Mouse (Mus musculus) midbrain, embryonic 12.5 days (tissue): ENCODE measurements around the gene Arfgef2. TPM values are rescaled to one million over a fixed set of nuclear protein-coding genes. Genes with fewer than 3 reads are reported as not detected.
"Not testable (repeated sequence)": the region's sequence is repeated elsewhere in the genome, so short reads cannot be mapped to it uniquely, and the experiment has no call there.

Experiments
- ATAC-seq: fragments of 200-750 bp; cut with Nextera tagmentation; 2 replicates; pipeline ENCODE4 v1.8.0; 2017; ENCODE audit warnings: low read depth, moderate TSS enrichment, moderate library complexity; ENCODE audit not compliant: low FRiP score
- H3K27ac ChIP-seq: fragments of 300-500 bp; sonication (generic); replicated peaks from 2 replicates; pipeline ENCODE4 v1.5.1; 2016; ENCODE audit warnings: mild to moderate bottlenecking
- H3K27me3 ChIP-seq: fragments of 300-500 bp; sonication (generic); 2 replicates; pipeline ENCODE4 v1.6.1; 2016; ENCODE audit warnings: mild to moderate bottlenecking
- H3K36me3 ChIP-seq: fragments of 300-500 bp; sonication (generic); 2 replicates; pipeline ENCODE4 v1.6.1; 2016
- H3K4me1 ChIP-seq: fragments of 300-500 bp; sonication (generic); 2 replicates; pipeline ENCODE4 v1.6.1; 2016
- H3K4me2 ChIP-seq: fragments of 300-500 bp; sonication (generic); replicated peaks from 2 replicates; pipeline ENCODE4 v1.6.1; 2016; ENCODE audit warnings: mild to moderate bottlenecking, moderate library complexity
- H3K4me3 ChIP-seq: fragments of 300-500 bp; sonication (generic); 2 replicates; pipeline ENCODE4 v1.5.1; 2016; ENCODE audit warnings: mild to moderate bottlenecking
- H3K9ac ChIP-seq: fragments of 300-500 bp; sonication (generic); replicated peaks from 2 replicates; pipeline ENCODE4 v1.6.1; 2016; ENCODE audit warnings: mild to moderate bottlenecking, moderate library complexity
- H3K9me3 ChIP-seq: fragments of 300-500 bp; sonication (generic); 2 replicates; pipeline ENCODE4 v1.6.1; 2016; ENCODE audit warnings: mild to moderate bottlenecking
- WGBS: fragments of 180-500 bp; shearing (Covaris S2); methylation state at CpG from one replicate; pipeline ENCODE4 v1.1.7; 2016; 5-methylcytosine and 5-hydroxymethylcytosine counted together
- polyA plus RNA-seq: library from polyadenylated mRNA; unstranded; fragments of >200 nt; fragmentation: Nextera tagmentation; extraction: Ambion mirVana; gene quantifications from 2 replicates; pipeline ENCODE4 v1.2.1, GENCODE M21; 2016

Arfgef2 gene
- polyA plus RNA-seq, 1 experiment from 2014 or later = 5.8 TPM

DNA sequence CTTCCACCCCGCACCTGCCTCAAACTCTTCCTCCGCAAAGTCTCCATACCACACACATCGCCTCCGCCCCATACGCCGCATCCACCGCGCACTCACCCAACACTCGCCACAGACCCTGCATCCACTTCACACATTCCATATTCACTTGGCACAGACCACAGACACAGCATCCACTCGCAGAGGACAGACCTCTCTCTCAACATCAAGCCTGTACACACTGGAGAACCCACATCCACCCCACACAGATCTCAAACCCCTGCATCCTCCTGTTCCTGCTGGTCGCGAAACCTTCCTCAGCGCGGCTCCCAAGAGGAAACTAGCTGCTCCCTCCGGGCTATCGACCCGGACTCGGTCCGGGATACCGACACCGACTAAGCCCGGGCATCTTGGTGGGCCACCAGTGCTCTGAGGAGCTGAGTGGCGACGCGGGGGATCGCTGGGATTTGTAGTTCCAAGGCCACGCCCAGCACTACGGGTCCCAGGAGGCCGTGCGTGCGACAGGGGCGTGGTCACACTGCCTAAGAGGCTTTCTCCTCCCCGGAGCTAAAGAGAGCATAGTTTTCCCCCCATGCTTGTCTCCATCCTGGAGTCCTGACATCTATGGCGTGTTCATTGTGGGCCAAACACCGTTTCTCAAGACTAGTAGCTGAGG is 18.9 kb upstream of the Arfgef2 start:
- Histone ChIP-seq H3K4me3 (peak overlapping the region; percentile 64), H3K4me1 (peaks cover 20% of the 10 kb centered on the region), H3K27ac (no peak overlapping the region), H3K4me2 (peak overlapping the region; percentile 80), H3K36me3 (no peaks in the 10 kb centered on the region), H3K27me3 (peaks cover 3% of the 10 kb centered on the region; the same call in 1 of the 2 replicates), H3K9ac (peak overlapping the region; percentile 85), H3K9me3 (no peaks in the 10 kb centered on the region)
- WGBS = 0% methylated on average over 35 of the region's 35 CpGs
- ATAC-seq = peak; percentile 95

DNA sequence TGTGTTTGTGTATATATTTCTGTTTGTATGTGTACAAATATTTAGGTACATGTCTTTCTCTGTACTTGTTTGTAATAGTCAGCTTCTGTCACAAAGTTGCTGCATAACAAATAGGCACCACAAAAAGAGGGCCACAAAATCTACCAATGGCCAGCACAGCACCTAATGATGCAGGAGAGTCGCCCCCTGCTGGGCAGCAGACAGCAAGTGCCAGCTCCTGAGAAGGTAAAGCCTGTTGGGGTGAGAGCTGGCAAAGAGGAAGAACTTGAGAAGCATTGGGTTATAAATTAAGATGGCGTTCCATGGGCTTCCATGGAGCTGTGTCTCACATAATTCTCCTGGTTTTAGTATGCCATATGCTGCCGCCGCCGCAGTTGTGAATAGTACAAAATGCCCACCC is 13.7 kb upstream of the Arfgef2 start:
- 65% methylated on average over 5 of the region's 5 CpGs for whole genome bisulfite sequencing
- Histone ChIP-seq H3K9me3 (no peaks in the 10 kb centered on the region), H3K27me3 (no peaks in the 10 kb centered on the region), H3K4me2 (no peak overlapping the region), H3K9ac (no peak overlapping the region), H3K4me3 (no peak overlapping the region), H3K27ac (peak overlapping the region; percentile 30), H3K36me3 (peaks cover 10% of the 10 kb centered on the region), H3K4me1 (peaks cover 32% of the 10 kb centered on the region)
- ATAC-seq = no peak

DNA sequence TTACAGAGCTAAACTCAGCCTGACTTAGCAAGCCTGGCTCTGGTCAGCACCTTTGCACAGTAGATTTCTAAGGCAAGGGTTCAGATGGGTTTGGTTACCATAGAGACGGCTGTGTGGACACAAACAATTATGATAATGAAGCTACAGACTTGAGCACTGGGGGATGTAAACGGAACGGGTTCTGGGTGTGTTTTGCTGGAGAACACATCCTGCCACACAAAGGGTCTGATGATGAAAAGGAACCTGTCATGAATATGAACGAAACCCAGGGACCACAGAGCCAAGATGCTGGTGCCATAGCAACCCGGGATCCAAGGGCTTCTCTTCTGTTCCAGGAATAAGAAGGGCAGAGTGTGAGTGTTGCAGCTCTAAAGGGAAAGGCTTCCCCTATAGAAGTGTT is 13.0 kb upstream of the Arfgef2 start, which contains the start of gene Trp53rkb:
Trp53rkb (plus strand) TSS at position 177 of the 400 bp plus-strand sequence.
- Histone ChIP-seq H3K4me3 (peak within 1 kb of the TSS; percentile 81), H3K27ac (peak within 1 kb of the TSS; percentile 71), H3K4me2 (peak within 1 kb of the TSS; percentile 61), H3K27me3 (no peaks in the 10 kb centered on the region), H3K9ac (peak within 1 kb of the TSS; percentile 82), H3K4me1 (peaks cover 26% of the 10 kb centered on the region), H3K9me3 (no peaks in the 10 kb centered on the region), H3K36me3 (peaks cover 16% of the 10 kb centered on the region)
- peak; percentile 78 for ATAC-seq
- 21% methylated on average over 5 of the region's 5 CpGs for WGBS

DNA sequence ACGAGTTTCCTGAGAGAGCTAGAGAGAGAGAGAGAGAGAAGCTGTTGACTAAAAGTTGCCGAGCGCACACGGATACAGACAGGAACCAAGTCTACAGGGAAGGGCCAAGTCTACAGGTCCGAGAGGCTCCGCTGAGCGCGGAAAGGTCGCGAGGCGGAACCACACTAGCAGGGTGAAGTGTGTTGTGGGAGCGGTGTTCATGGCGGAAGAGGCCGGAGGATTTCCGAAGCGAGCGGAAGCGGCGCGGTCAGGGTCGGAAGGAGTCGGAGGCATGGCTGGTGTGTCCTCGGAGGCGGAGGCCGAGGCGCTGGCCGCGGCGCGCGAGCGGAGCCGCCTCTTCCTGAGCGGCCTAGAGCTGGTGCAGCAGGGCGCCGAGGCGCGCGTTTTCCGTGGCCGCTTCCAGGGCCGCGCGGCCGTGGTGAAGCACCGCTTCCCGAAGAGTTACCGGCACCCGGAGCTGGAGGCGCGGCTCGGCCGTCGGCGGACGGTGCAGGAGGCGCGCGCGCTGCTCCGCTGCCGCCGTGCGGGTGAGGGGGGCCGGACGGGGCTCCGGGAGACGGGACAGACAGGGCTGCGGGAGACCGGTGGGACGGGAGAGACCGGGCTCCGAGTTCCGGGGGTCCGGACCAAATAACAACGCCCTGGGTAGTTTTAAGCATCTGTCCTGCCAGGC is 11.7 kb upstream of the Arfgef2 start:
- ATAC-seq = peak; percentile 88
- peaks cover 27% of the 10 kb centered on the region for H3K36me3 ChIP-seq
- under 1% methylated on average over 66 of the region's 76 CpGs for WGBS
- H3K4me3 ChIP-seq = peak overlapping the region; percentile 81
- peak overlapping the region; percentile 82 for H3K9ac ChIP-seq
- not testable (repeated sequence) for H3K9me3 ChIP-seq, H3K27me3 ChIP-seq
- H3K4me2 ChIP-seq = peak overlapping the region; percentile 61
- peak overlapping the region; percentile 71 for H3K27ac ChIP-seq
- H3K4me1 ChIP-seq = peaks cover 26% of the 10 kb centered on the region

DNA sequence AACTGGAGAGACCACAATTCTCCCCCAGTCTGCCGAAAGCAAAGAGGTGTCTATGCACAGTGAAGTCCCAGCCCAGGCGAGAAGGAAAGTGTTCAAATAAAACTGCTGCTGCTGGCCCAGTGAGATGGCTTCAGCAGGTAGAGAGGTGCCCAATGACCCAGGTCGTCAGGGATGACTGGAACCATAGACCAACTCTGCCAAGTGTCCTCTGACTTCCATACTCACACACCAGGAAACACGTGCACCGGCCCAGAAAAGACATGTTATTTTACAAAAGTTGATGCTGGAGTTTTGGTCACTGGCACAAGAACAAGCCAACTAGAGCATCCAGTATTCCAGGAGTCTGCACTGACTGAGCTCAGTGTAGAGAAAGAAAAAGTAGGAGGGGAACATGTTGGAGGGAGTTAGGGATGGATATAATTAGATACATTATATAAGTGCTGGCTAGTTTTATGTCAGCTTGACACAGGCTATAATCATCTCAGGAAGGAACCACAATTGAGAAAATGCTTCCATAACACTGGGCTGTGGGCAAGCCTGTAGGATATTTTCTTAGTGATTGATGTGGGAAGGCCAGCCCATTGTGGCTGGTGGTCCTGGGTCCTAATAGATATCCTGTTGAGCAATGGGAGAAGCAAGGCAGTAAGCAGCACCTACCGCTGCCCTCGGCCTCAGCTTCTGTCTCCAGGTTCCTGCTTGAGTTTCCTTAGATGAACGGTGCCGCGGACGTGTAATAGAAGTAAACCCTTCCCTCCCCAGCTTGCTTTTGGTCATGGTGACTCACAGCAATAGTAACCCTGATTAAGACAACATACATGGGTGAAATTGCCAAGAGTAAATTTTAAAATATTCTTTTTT is 5.5 kb upstream of the Arfgef2 start:
- H3K4me3 ChIP-seq = no peak overlapping the region
- no peak for ATAC-seq
- WGBS = 78% methylated on average over 11 of the region's 11 CpGs
- H3K9me3 ChIP-seq = no peaks in the 10 kb centered on the region
- peaks cover under 1% of the 10 kb centered on the region; the same call in 1 of the 2 replicates for H3K4me1 ChIP-seq
- no peak overlapping the region for H3K4me2 ChIP-seq
- no peak overlapping the region for H3K27ac ChIP-seq
- H3K36me3 ChIP-seq = peaks cover 27% of the 10 kb centered on the region
- no peak overlapping the region for H3K9ac ChIP-seq
- H3K27me3 ChIP-seq = peaks cover 15% of the 10 kb centered on the region; the same call in 1 of the 2 replicates

DNA sequence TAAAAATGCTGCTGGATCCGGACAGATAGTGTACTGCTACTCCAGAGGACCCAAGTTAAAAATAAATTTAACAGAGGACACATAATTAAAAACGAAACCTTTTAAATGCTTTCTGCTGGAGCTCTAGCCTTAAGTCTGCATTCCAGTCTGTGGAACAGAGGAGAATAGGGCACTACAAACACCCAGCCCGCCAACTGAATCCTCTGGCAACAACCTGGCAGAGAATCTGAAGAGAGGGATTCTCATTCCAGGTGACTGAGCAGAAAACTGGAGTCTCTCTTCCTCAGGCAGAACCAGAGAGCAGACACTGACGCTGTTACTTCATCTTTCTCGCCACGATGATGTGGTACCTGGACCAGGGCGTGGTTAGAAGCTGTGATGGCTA is 4.9 kb upstream of the Arfgef2 start:
- H3K4me1 ChIP-seq = no peaks in the 10 kb centered on the region
- no peak overlapping the region for H3K4me2 ChIP-seq
- no peak overlapping the region for H3K27ac ChIP-seq
- WGBS = 88% methylated on average over 7 of the region's 7 CpGs
- no peak overlapping the region for H3K4me3 ChIP-seq
- peaks cover 27% of the 10 kb centered on the region for H3K36me3 ChIP-seq
- ATAC-seq = no peak
- H3K27me3 ChIP-seq = peaks cover 15% of the 10 kb centered on the region; the same call in 1 of the 2 replicates
- no peaks in the 10 kb centered on the region for H3K9me3 ChIP-seq
- no peak overlapping the region for H3K9ac ChIP-seq

DNA sequence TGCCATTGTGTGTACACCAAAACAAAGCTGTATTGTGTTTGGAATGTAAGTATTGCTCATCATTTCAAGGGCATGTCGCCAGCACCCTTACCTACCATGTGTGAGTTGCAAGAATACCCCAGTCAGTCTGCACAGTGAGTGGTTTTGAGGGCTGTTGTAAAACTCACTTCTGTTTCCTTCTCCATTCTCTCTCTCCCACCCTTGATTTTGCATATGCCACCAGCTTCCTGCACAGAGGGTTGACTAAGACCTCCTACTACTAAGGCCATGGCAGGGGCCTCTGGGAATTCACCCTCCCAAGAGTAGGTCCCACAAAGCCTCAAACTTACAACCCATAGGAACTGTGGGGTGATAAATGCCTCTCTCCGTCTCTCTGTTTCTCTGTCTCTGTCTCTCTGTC is 4.0 kb upstream of the Arfgef2 start:
- ATAC-seq = no peak
- Histone ChIP-seq H3K27me3 (peaks cover 15% of the 10 kb centered on the region; the same call in 1 of the 2 replicates), H3K36me3 (peaks cover 21% of the 10 kb centered on the region), H3K4me3 (no peak overlapping the region), H3K9me3 (no peaks in the 10 kb centered on the region), H3K9ac (no peak overlapping the region), H3K4me2 (no peak overlapping the region), H3K4me1 (peaks cover 8% of the 10 kb centered on the region; the same call in 1 of the 2 replicates), H3K27ac (no peak overlapping the region)
- 76% methylated on average over 2 of the region's 2 CpGs for WGBS

DNA sequence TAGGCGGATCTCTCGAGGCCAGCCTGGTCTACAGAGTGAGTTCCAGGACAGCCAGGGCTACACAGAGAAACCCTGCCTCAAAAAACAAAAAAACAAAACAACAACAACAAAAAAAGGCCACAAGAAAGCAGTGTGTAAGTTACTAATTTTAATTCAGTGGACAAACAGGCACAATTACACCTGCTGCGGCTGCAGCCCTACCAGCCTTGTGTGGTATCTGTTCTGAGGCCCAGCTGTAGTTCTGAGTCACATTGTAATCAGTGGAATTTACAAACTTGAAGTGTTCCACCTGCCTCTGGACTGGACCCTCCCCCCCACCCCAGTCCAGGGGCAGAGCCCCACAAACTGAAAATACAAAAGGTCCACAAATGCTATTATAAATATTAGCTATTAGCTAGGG is 2.1 kb upstream of the Arfgef2 start:
- H3K4me3 ChIP-seq = no peak overlapping the region
- no peak overlapping the region for H3K9ac ChIP-seq
- peaks cover 10% of the 10 kb centered on the region for H3K4me1 ChIP-seq
- 87% methylated on average over 3 of the region's 3 CpGs for WGBS
- ATAC-seq = no peak
- H3K4me2 ChIP-seq = no peak overlapping the region
- peaks cover 15% of the 10 kb centered on the region; the same call in 1 of the 2 replicates for H3K27me3 ChIP-seq
- peaks cover 2% of the 10 kb centered on the region for H3K36me3 ChIP-seq
- no peak overlapping the region for H3K27ac ChIP-seq
- no peaks in the 10 kb centered on the region for H3K9me3 ChIP-seq

DNA sequence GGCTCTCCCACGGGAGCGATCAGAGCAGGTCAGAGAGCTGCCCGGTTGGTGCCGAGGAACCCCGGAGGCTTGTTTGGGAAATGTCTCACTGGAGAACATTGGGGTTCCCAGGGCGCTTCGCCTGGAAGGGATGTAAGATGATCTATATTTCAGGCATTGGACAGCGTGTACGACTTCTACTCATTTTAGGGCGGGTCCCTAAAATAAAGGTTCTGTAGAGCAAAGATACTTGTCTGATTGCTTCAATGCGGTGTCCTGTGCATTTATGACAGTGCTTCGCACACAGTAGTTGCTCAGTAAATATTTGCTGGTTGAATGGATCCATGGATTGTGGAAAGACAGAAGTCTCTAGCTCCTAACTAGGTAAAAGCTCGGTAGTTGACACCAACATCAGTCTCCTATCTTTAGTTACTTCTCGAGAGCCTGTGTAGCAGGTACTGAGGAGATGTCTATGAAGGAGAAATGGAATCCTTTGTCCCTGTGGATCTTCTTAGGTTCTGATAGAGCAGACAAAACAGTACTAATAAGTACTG is 851 bp downstream of the Arfgef2 start:
- Histone ChIP-seq H3K4me2 (peak overlapping the region; percentile 91), H3K9me3 (no peaks in the 10 kb centered on the region), H3K9ac (peak overlapping the region; percentile 75), H3K27me3 (peaks cover 15% of the 10 kb centered on the region; the same call in 1 of the 2 replicates), H3K36me3 (no peaks in the 10 kb centered on the region), H3K4me1 (peaks cover 10% of the 10 kb centered on the region), H3K4me3 (peak overlapping the region; percentile 80), H3K27ac (no peak overlapping the region)
- WGBS = 28% methylated on average over 14 of the region's 14 CpGs
- no peak for ATAC-seq

DNA sequence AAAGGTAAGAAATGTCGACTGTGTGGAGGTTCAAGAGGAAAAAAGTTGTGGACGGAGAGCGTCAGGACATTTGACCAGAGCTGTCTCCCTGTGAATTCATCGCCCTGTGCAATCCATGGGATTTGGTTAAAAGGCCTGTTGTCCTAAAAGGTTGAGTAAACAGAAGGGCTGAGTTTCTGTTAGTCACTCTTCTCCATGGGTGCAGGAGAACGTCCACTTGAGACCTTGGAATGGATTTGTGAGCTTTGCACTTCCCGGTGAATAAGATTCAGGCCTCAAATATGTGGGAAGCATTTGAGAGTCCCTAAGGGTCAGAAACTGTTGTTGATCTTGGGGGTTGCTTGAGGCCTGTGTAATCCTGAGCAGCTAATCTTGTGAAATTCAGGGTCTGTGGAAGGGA is 1.4 kb downstream of the Arfgef2 start:
- H3K4me1 ChIP-seq = peaks cover 10% of the 10 kb centered on the region
- H3K9ac ChIP-seq = no peak overlapping the region
- ATAC-seq = no peak
- peaks cover 15% of the 10 kb centered on the region; the same call in 1 of the 2 replicates for H3K27me3 ChIP-seq
- peak overlapping the region; percentile 91; the same call in 1 of the 2 replicates for H3K4me2 ChIP-seq
- WGBS = 69% methylated on average over 6 of the region's 6 CpGs
- H3K9me3 ChIP-seq = no peaks in the 10 kb centered on the region
- H3K36me3 ChIP-seq = no peaks in the 10 kb centered on the region
- no peak overlapping the region for H3K27ac ChIP-seq
- H3K4me3 ChIP-seq = no peak overlapping the region

DNA sequence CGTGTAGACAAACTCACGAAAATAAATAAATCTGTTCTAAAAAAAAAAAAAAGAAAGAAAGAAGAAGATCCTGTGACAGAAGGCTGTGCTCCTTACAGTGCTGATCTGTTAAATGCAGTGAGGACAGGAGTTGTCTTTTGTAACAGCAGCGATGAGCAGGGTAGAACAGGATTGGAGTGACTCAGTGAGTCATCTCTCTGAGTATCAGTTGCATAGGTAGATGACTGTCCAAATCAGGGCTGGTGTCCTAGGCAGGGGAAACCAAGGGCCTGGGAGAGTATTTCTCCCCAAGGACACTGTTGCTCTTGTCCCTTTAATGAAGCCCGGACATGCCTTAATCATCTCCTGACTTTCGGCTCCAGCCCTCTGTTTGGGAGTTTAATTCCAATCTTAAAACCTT is 4.1 kb downstream of the Arfgef2 start:
- Histone ChIP-seq H3K27ac (no peak overlapping the region), H3K36me3 (no peaks in the 10 kb centered on the region), H3K9ac (no peak overlapping the region), H3K9me3 (no peaks in the 10 kb centered on the region), H3K27me3 (no peaks in the 10 kb centered on the region), H3K4me1 (peaks cover 10% of the 10 kb centered on the region), H3K4me3 (no peak overlapping the region), H3K4me2 (no peak overlapping the region)
- no peak for ATAC-seq
- 92% methylated on average over 5 of the region's 5 CpGs for WGBS
